Mouse (Mus musculus) forebrain, postnatal 0 days (tissue): ENCODE data around the gene Zfp369. TPM values are rescaled to one million over a fixed set of nuclear protein-coding genes. Genes with fewer than 3 reads are reported as not detected.

Source experiments
- ATAC-seq: fragments of 200-750 bp; cut with Nextera tagmentation; 2 replicates; pipeline ENCODE4 v1.8.0; 2017; ENCODE audit warnings: mild to moderate bottlenecking, moderate library complexity
- DNase-seq: peaks from one replicate; pipeline ENCODE4 v3.0.0-alpha.2; 2015
- H3K27ac ChIP-seq: fragments of 300-500 bp; sonication (generic); 2 replicates; pipeline ENCODE4 v1.5.1; 2014; ENCODE audit warnings: low read depth, mild to moderate bottlenecking, antibody characterized with exemption, low read length, moderate library complexity, mixed read lengths
- H3K27me3 ChIP-seq: fragments of 300-500 bp; sonication (generic); 2 replicates; pipeline ENCODE4 v1.6.1; 2014; ENCODE audit warnings: mild to moderate bottlenecking, low read length, mixed read lengths; ENCODE audit not compliant: insufficient read depth
- H3K36me3 ChIP-seq: fragments of 300-500 bp; sonication (generic); 2 replicates; pipeline ENCODE4 v1.6.1; 2014; ENCODE audit warnings: mild to moderate bottlenecking, moderate library complexity; ENCODE audit not compliant: insufficient read depth
- H3K4me1 ChIP-seq: fragments of 300-500 bp; sonication (generic); 2 replicates; pipeline ENCODE4 v1.6.1; 2014; ENCODE audit warnings: antibody characterized with exemption; ENCODE audit not compliant: insufficient read depth
- H3K4me2 ChIP-seq: fragments of 300-500 bp; sonication (generic); 2 replicates; pipeline ENCODE4 v1.6.1; 2014; ENCODE audit warnings: low read depth, mild to moderate bottlenecking, moderate library complexity
- H3K4me3 ChIP-seq: fragments of 300-500 bp; sonication (generic); 2 replicates; pipeline ENCODE4 v1.5.1; 2014; ENCODE audit warnings: low read depth, low read length, mixed read lengths
- H3K9ac ChIP-seq: fragments of 300-500 bp; sonication (generic); 2 replicates; pipeline ENCODE4 v1.6.1; 2014; ENCODE audit warnings: mild to moderate bottlenecking
- H3K9me3 ChIP-seq: fragments of 300-500 bp; sonication (generic); 2 replicates; pipeline ENCODE4 v1.6.1; 2016; ENCODE audit warnings: low read length
- CTCF ChIP-seq: sonication (generic); IDR thresholded peaks from 2 replicates; pipeline ENCODE4 v1.5.1; 2016; ENCODE audit warnings: antibody characterized with exemption, control low read depth, low read depth
- WGBS: fragments of 180-500 bp; shearing (Covaris S2); extraction: QIAGEN DNeasy Blood & Tissue Kit; methylation state at CpG from one replicate; pipeline ENCODE4 v1.1.7; 2014; 5-methylcytosine and 5-hydroxymethylcytosine counted together
- polyA plus RNA-seq: library from polyadenylated mRNA; unstranded; fragments of >200 nt; fragmentation: Nextera tagmentation; extraction: Ambion mirVana; gene quantifications from 2 replicates; pipeline ENCODE4 v1.2.1, GENCODE M21; 2015
- total RNA-seq: library from RNA; depleted of rRNA; stranded (reverse); fragments of >200 nt; gene quantifications from 2 replicates; pipeline ENCODE4 v1.2.3, GENCODE M21; 2014; rRNA removed

Gene Zfp369
- total RNA-seq = 45.3 and 65.3 TPM in 2 replicates
- polyA plus RNA-seq = 6.2 and 9.7 TPM in 2 replicates

DNA sequence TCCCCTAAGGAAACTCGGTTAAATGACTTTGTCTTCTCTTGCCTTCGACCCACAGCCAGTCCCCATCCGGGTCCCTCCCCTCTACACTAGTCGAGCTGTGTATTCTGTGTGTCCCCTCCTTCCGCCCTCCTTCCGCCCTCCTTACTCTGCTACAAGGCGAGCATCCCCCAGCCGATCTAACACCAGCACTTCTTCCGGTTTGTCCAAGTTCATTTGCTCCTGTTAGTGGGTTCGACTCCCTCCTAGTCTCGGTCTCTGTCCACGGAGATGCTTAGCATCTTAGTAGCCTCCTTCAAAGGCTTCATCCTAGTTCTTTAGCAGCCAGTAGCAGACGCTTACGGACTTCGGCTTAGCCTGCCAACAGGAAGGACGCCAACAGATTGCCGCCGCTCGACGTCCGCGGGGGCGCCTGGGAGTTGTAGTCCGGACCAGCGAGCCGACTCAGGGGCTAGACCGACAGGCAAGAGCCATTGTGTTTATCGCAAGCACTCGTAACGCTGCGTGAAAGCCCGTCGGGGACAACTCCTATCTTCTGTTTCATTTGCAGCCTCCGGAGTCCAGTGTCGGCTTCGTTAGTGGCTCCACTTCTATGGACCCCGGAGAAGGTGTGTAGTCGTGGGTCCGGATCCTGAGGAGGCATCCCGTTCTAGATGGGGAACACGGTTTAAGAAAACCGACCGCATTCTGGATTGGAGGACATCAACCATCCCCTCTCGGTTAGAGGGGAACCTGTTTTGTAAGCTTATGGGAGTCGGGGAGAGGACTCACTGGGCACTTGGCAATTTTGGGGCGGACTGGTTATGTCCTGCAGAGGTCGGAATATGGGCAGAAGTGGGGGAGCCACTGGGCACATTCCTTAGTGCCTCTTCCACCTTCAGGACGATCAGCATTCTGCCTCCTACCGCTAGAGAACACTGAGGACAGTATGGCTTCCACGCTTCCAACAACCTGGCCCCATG lies at the start of gene Zfp369:
Gene Zfp369, plus strand, starts transcription at position 432 of the 959 bp plus-strand sequence.
- Histone ChIP-seq H3K36me3 (peaks cover 7% of the 10 kb centered on the region; the same call in 1 of the 2 replicates), H3K4me1 (peaks cover 3% of the 10 kb centered on the region; the same call in 1 of the 2 replicates), H3K27me3 (no peaks in the 10 kb centered on the region), H3K4me3 (peak within 1 kb of the TSS; percentile 80), H3K9ac (peak within 1 kb of the TSS; percentile 81), H3K9me3 (peaks cover 5% of the 10 kb centered on the region; the same call in 1 of the 2 replicates), H3K27ac (peak within 1 kb of the TSS; percentile 92), H3K4me2 (peak within 1 kb of the TSS; percentile 60)
- ATAC-seq (peak; percentile 98), DNase-seq (peak; percentile 97)
- 1% methylated on average over 50 of the region's 50 CpGs for WGBS
- TF ChIP-seq CTCF = peak; percentile 52

DNA sequence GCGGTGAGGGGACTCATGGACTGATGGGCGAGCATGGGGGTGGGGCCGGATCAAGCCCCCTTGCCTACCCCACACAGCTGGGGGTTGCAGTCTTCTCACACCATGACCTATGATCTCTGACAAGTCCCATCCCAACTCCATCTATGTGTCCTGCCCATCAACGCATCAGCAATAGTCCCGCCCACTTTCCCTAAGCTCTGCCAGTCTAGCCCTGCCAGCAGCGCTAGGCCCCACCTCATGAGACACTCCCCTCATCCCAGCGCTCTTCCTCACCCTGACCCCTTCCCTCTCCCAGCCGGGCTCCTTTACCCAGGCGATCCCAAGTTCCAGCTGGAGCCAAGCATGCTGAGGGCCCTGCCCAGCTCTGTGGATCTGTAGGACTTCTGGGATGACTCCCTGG lies 41.4 kb upstream of the Zfp369 start:
- no peaks in the 10 kb centered on the region for H3K9me3 ChIP-seq
- no peak for TF ChIP-seq CTCF
- H3K4me1 ChIP-seq = peaks cover 5% of the 10 kb centered on the region; the same call in 1 of the 2 replicates
- no peak overlapping the region for H3K4me3 ChIP-seq
- no peak overlapping the region for H3K4me2 ChIP-seq
- no peaks in the 10 kb centered on the region for H3K36me3 ChIP-seq
- no peak overlapping the region for H3K9ac ChIP-seq
- DNase-seq = no peak
- no peak for ATAC-seq
- 78% methylated on average over 9 of the region's 9 CpGs for WGBS
- no peaks in the 10 kb centered on the region for H3K27me3 ChIP-seq
- H3K27ac ChIP-seq = no peak overlapping the region

GRCm38 (mm10) chr13:65240509-65241098 lies 38.0 kb upstream of the Zfp369 start:
- WGBS = under 1% methylated on average over 28 of the region's 28 CpGs
- Histone ChIP-seq H3K27ac (peak overlapping the region; percentile 97), H3K9ac (peak overlapping the region; percentile 74), H3K4me3 (peak overlapping the region; percentile 73), H3K4me2 (peak overlapping the region; percentile 96), H3K36me3 (no peaks in the 10 kb centered on the region), H3K4me1 (peaks cover 7% of the 10 kb centered on the region; the same call in 1 of the 2 replicates), H3K9me3 (no peaks in the 10 kb centered on the region), H3K27me3 (no peaks in the 10 kb centered on the region)
- TF ChIP-seq CTCF = no peak; the same call in 1 of the 2 replicates
- DNase-seq (peak; percentile 100), ATAC-seq (peak; percentile 96)

DNA sequence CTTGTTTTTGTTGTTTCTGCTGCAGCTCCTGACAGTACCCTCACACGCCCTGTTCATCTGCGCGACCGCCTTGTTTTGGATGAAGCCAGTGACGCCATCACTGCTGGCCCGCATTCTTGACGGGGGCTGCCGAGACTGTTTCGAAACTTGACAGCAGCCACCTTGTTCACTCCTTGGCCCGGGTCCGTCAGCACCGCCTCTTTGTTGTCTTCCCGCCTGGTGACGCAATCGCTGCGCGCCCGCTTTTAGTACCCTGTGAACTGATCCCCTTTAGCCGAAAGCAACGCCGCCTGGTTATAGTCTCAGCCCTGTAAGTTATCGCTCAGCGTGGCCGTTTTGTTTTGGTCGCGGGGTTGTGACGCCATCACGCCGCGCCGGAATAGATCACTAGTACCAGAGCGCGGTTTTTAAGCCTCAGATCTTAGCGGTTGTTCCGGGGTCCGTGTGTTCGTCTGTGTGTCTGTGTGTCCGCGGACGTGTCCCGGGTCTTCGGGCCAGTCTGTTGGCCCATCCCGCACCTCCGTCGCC lies 37.5 kb upstream of the Zfp369 start:
- peak; percentile 97 for DNase-seq
- Histone ChIP-seq H3K27ac (peak overlapping the region; percentile 97), H3K4me1 (peaks cover 7% of the 10 kb centered on the region; the same call in 1 of the 2 replicates), H3K9ac (peak overlapping the region; percentile 74), H3K4me3 (peak overlapping the region; percentile 73), H3K9me3 (no peaks in the 10 kb centered on the region), H3K36me3 (no peaks in the 10 kb centered on the region), H3K27me3 (no peaks in the 10 kb centered on the region), H3K4me2 (peak overlapping the region; percentile 96)
- TF ChIP-seq CTCF = no peak
- peak; percentile 88 for ATAC-seq
- WGBS = 1% methylated on average over 45 of the region's 45 CpGs

DNA sequence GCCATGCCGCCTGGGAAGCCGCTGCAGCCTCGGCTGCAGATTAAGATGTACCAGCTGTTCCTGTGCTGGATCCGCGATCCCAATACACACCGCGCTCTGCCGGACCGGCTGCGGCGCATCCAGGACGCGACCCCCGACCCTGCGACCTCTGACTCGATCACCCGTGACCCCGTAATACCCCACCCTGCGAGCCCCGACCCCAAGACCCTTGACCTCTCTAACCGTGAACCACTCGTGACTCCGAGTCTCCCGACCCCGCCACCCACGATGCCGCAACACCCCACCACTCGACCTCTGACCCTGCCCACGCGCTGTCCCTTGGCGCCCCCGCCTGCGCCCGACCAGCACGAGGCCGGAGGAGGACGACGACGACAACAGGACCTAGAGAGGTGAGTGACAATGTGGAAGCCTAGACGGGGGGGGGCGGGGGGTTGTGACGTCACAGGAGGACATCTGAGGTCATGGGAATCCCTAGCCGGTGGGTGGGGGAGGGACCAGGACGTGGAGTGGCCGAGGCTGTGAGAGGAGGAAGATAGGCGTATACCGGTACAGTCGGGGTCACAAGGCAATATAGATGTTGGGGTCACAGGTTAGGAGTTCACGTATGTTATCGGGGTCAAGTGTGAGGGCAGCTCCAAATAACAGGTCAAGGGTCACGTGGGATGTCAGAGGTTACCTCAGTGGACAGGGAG lies 36.8 kb upstream of the Zfp369 start:
- H3K4me2 ChIP-seq = peak overlapping the region; percentile 96
- ATAC-seq = peak; percentile 2; the same call in 1 of the 2 replicates
- no peak for TF ChIP-seq CTCF
- H3K9me3 ChIP-seq = no peaks in the 10 kb centered on the region
- peaks cover 7% of the 10 kb centered on the region; the same call in 1 of the 2 replicates for H3K4me1 ChIP-seq
- DNase-seq = no peak
- 3% methylated on average over 51 of the region's 51 CpGs for WGBS
- peak overlapping the region; percentile 97 for H3K27ac ChIP-seq
- H3K4me3 ChIP-seq = peak overlapping the region; percentile 73
- H3K27me3 ChIP-seq = no peaks in the 10 kb centered on the region
- peak overlapping the region; percentile 74 for H3K9ac ChIP-seq
- no peaks in the 10 kb centered on the region for H3K36me3 ChIP-seq

DNA sequence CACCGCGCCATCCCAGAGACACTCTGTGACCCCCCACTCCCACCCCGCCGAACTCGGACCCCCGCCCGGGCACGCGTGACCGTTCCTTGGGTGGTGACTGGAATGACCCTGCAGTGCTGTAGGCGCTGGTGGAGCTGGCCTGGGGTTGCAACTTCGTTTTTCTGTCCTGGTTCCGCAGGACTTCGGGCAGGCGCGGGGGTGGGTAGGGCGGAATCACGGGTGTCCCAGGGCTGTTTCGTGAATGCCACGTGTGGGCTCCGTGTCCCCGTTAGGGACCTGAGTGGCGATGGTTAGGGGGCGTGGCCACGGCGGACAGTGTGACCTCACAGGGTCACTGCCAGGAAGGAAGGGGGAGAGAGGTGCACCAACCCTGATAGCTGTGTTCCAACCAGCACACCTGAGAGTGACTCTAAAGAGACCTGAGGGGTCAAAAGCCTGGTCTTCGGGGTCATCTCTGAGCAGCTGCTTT lies 36.3 kb upstream of the Zfp369 start:
- Histone ChIP-seq H3K27me3 (no peaks in the 10 kb centered on the region), H3K4me3 (peak overlapping the region; percentile 73), H3K4me2 (peak overlapping the region; percentile 96), H3K36me3 (no peaks in the 10 kb centered on the region), H3K4me1 (peaks cover 7% of the 10 kb centered on the region; the same call in 1 of the 2 replicates), H3K9me3 (0 out of 2 replicates have a peak, but pooled peaks cover 4% of the 10 kb centered on the region), H3K9ac (no peak overlapping the region), H3K27ac (no peak overlapping the region)
- DNase-seq (no peak), ATAC-seq (no peak)
- WGBS = 45% methylated on average over 27 of the region's 27 CpGs
- no peak for TF ChIP-seq CTCF
